Mouse (Mus musculus): ENCODE measurements around the gene Sbf2. TPM values are rescaled to one million over a fixed set of nuclear protein-coding genes. Genes with fewer than 3 reads are reported as not detected.

The Sbf2 gene
- polyA plus RNA-seq, 1 experiment = 8.8 TPM

- Histone ChIP-seq H3K4me3 (ENCODE audit: control insufficient read depth, insufficient read depth, low read length) (no peak overlapping the region), H3K4me1 (replicated peaks; ENCODE audit: control insufficient read depth, insufficient read depth, low read length) (no peaks in the 10 kb centered on the region), H3K27ac (ENCODE audit: control insufficient read depth, insufficient read depth, low read length) (no peak overlapping the region), H3K27me3 (ENCODE audit: control insufficient read depth, insufficient read depth, low read length) (no peaks in the 10 kb centered on the region), H3K36me3 (ENCODE audit: control insufficient read depth, insufficient read depth, low read length) (no peaks in the 10 kb centered on the region)
- no peak for DNase-seq
- TF ChIP-seq POLR2A (IDR thresholded peaks at IDR 0.05; ENCODE audit: control insufficient read depth, extremely low read depth, insufficient read depth, low read length, poor library complexity) (no peak), CTCF (IDR thresholded peaks at IDR 0.05; ENCODE audit: borderline replicate concordance, control insufficient read depth, extremely low read depth, insufficient read depth, low read length, poor library complexity) (no peak)
- 43% methylated on average over 9 of the region's 9 CpGs for WGBS
Observed at GRCm38 (mm10) chr7:110313392-110314055, 301.2 kb downstream of the Sbf2 start.

- 96% methylated on average over 8 of the region's 8 CpGs for WGBS
- DNase-seq = no peak
- Histone ChIP-seq H3K4me1 (replicated peaks; ENCODE audit: control insufficient read depth, insufficient read depth, low read length) (no peaks in the 10 kb centered on the region), H3K27me3 (ENCODE audit: control insufficient read depth, insufficient read depth, low read length) (no peaks in the 10 kb centered on the region), H3K36me3 (ENCODE audit: control insufficient read depth, insufficient read depth, low read length) (no peaks in the 10 kb centered on the region), H3K27ac (ENCODE audit: control insufficient read depth, insufficient read depth, low read length) (no peak overlapping the region), H3K4me3 (ENCODE audit: control insufficient read depth, insufficient read depth, low read length) (no peak overlapping the region)
- no peak for TF ChIP-seq POLR2A (IDR thresholded peaks at IDR 0.05; ENCODE audit: control insufficient read depth, extremely low read depth, insufficient read depth, low read length, poor library complexity)
- no peak for TF ChIP-seq CTCF (IDR thresholded peaks at IDR 0.05; ENCODE audit: borderline replicate concordance, control insufficient read depth, extremely low read depth, insufficient read depth, low read length, poor library complexity)
Observed at GRCm38 (mm10) chr7:110309246-110309645, 305.5 kb downstream of the Sbf2 start.

GRCm38 (mm10) chr7:110307741-110308140, 307.0 kb downstream of the Sbf2 start:
- Histone ChIP-seq H3K27me3 (ENCODE audit: control insufficient read depth, insufficient read depth, low read length) (no peaks in the 10 kb centered on the region), H3K4me1 (replicated peaks; ENCODE audit: control insufficient read depth, insufficient read depth, low read length) (no peaks in the 10 kb centered on the region), H3K4me3 (ENCODE audit: control insufficient read depth, insufficient read depth, low read length) (no peak overlapping the region), H3K27ac (ENCODE audit: control insufficient read depth, insufficient read depth, low read length) (no peak overlapping the region), H3K36me3 (ENCODE audit: control insufficient read depth, insufficient read depth, low read length) (no peaks in the 10 kb centered on the region)
- TF ChIP-seq POLR2A (IDR thresholded peaks at IDR 0.05; ENCODE audit: control insufficient read depth, extremely low read depth, insufficient read depth, low read length, poor library complexity) (no peak), CTCF (IDR thresholded peaks at IDR 0.05; ENCODE audit: borderline replicate concordance, control insufficient read depth, extremely low read depth, insufficient read depth, low read length, poor library complexity) (no peak)
- WGBS = 96% methylated on average over 11 of the region's 11 CpGs
- no peak for DNase-seq

GRCm38 (mm10) chr7:110306281-110306680, 308.4 kb downstream of the Sbf2 start:
- DNase-seq = no peak
- Histone ChIP-seq H3K4me3 (ENCODE audit: control insufficient read depth, insufficient read depth, low read length) (no peak overlapping the region), H3K27me3 (ENCODE audit: control insufficient read depth, insufficient read depth, low read length) (no peaks in the 10 kb centered on the region), H3K4me1 (replicated peaks; ENCODE audit: control insufficient read depth, insufficient read depth, low read length) (no peaks in the 10 kb centered on the region), H3K27ac (ENCODE audit: control insufficient read depth, insufficient read depth, low read length) (no peak overlapping the region), H3K36me3 (ENCODE audit: control insufficient read depth, insufficient read depth, low read length) (no peaks in the 10 kb centered on the region)
- TF ChIP-seq CTCF (IDR thresholded peaks at IDR 0.05; ENCODE audit: borderline replicate concordance, control insufficient read depth, extremely low read depth, insufficient read depth, low read length, poor library complexity) (no peak), POLR2A (IDR thresholded peaks at IDR 0.05; ENCODE audit: control insufficient read depth, extremely low read depth, insufficient read depth, low read length, poor library complexity) (no peak)
- WGBS = 88% methylated on average over 5 of the region's 5 CpGs

GRCm38 (mm10) chr7:110305486-110305885, 309.2 kb downstream of the Sbf2 start:
- H3K27ac ChIP-seq (ENCODE audit: control insufficient read depth, insufficient read depth, low read length) = no peak overlapping the region
- TF ChIP-seq POLR2A (IDR thresholded peaks at IDR 0.05; ENCODE audit: control insufficient read depth, extremely low read depth, insufficient read depth, low read length, poor library complexity) (no peak), CTCF (IDR thresholded peaks at IDR 0.05; ENCODE audit: borderline replicate concordance, control insufficient read depth, extremely low read depth, insufficient read depth, low read length, poor library complexity) (no peak)
- no peaks in the 10 kb centered on the region for H3K4me1 ChIP-seq (replicated peaks; ENCODE audit: control insufficient read depth, insufficient read depth, low read length)
- H3K27me3 ChIP-seq (ENCODE audit: control insufficient read depth, insufficient read depth, low read length) = no peaks in the 10 kb centered on the region
- H3K4me3 ChIP-seq (ENCODE audit: control insufficient read depth, insufficient read depth, low read length) = no peak overlapping the region
- no peaks in the 10 kb centered on the region for H3K36me3 ChIP-seq (ENCODE audit: control insufficient read depth, insufficient read depth, low read length)
- WGBS = 98% methylated on average over 4 of the region's 4 CpGs
- no peak for DNase-seq

GRCm38 (mm10) chr7:110302886-110303285, 311.8 kb downstream of the Sbf2 start:
- H3K4me1 ChIP-seq (replicated peaks; ENCODE audit: control insufficient read depth, insufficient read depth, low read length) = no peaks in the 10 kb centered on the region
- H3K27me3 ChIP-seq (ENCODE audit: control insufficient read depth, insufficient read depth, low read length) = no peaks in the 10 kb centered on the region
- 94% methylated on average over 6 of the region's 6 CpGs for WGBS
- no peaks in the 10 kb centered on the region for H3K36me3 ChIP-seq (ENCODE audit: control insufficient read depth, insufficient read depth, low read length)
- H3K27ac ChIP-seq (ENCODE audit: control insufficient read depth, insufficient read depth, low read length) = no peak overlapping the region
- no peak for DNase-seq
- TF ChIP-seq CTCF (IDR thresholded peaks at IDR 0.05; ENCODE audit: borderline replicate concordance, control insufficient read depth, extremely low read depth, insufficient read depth, low read length, poor library complexity) = no peak
- no peak for TF ChIP-seq POLR2A (IDR thresholded peaks at IDR 0.05; ENCODE audit: control insufficient read depth, extremely low read depth, insufficient read depth, low read length, poor library complexity)
- no peak overlapping the region for H3K4me3 ChIP-seq (ENCODE audit: control insufficient read depth, insufficient read depth, low read length)

Measured in thymus, adult 2 months (tissue).